Mouse (Mus musculus) kidney, adult 2 months (tissue): Measurements from ENCODE around the gene Pmepa1. TPM values are rescaled to one million over a fixed set of nuclear protein-coding genes. Genes with fewer than 3 reads are reported as not detected.

Source experiments
- DNase-seq: peaks from one replicate; pipeline ENCODE4 v3.0.0; 2021
- H3K27ac ChIP-seq: fragments of 200-500 bp; 2 replicates; pipeline ENCODE4 v1.5.1; 2012; ENCODE audit warnings: low read depth, low read length, control low read depth, inconsistent platforms; ENCODE audit not compliant: insufficient read depth
- H3K27me3 ChIP-seq: fragments of 200-500 bp; replicated peaks from 2 replicates; pipeline ENCODE4 v1.6.1; 2012; ENCODE audit warnings: mild to moderate bottlenecking, moderate library complexity, low read length, inconsistent platforms; ENCODE audit not compliant: control insufficient read depth, insufficient read depth
- H3K36me3 ChIP-seq: fragments of 200-500 bp; 2 replicates; pipeline ENCODE4 v1.6.1; 2012; ENCODE audit warnings: mild to moderate bottlenecking, moderate library complexity, low read length, inconsistent platforms; ENCODE audit not compliant: control insufficient read depth, insufficient read depth
- H3K4me1 ChIP-seq: fragments of 200-500 bp; 2 replicates; pipeline ENCODE4 v1.6.1; 2011; ENCODE audit warnings: low read length; ENCODE audit not compliant: control insufficient read depth, insufficient read depth
- H3K4me3 ChIP-seq: fragments of 200-500 bp; 2 replicates; pipeline ENCODE4 v1.5.1; 2011; ENCODE audit warnings: mild to moderate bottlenecking, low read depth, low read length, control low read depth; ENCODE audit not compliant: insufficient read depth
- CTCF ChIP-seq: fragments of 200-500 bp; conservative IDR thresholded peaks from 2 replicates; pipeline ENCODE4 v1.5.1; 2011; ENCODE audit warnings: low read depth, mild to moderate bottlenecking, control low read depth, low read length, moderate library complexity, mixed read lengths; ENCODE audit not compliant: insufficient read depth, insufficient read length
- POLR2A ChIP-seq: fragments of 200-500 bp; IDR thresholded peaks from one replicate; pipeline ENCODE4 v1.6.1; 2011; ENCODE audit warnings: low read depth, low read length, control low read depth
- WGBS: fragments of 180-500 bp; shearing (Covaris S2); methylation state at CpG from one replicate; pipeline ENCODE4 v1.1.7; 2018; 5-methylcytosine and 5-hydroxymethylcytosine counted together
- polyA plus RNA-seq: library from polyadenylated mRNA; depleted of rRNA; stranded (reverse); fragments of >200 nt; gene quantifications from 2 replicates; pipeline ENCODE4 v1.2.3, GENCODE M21; 2012

Pmepa1 gene
- polyA plus RNA-seq, 1 experiment = 35.6 TPM

- Histone ChIP-seq H3K36me3 (no peaks in the 10 kb centered on the region), H3K27me3 (no peaks in the 10 kb centered on the region), H3K4me3 (no peak overlapping the region), H3K27ac (no peak overlapping the region), H3K4me1 (peaks cover 17% of the 10 kb centered on the region)
- DNase-seq = peak; percentile 5
- 74% methylated on average over 7 of the region's 7 CpGs for WGBS
- TF ChIP-seq POLR2A (no peak), CTCF (no peak)
Observed at GRCm38 (mm10) chr2:173182796-173183195, 93.5 kb downstream of the Pmepa1 start.

GRCm38 (mm10) chr2:173181901-173182300 is 94.4 kb downstream of the Pmepa1 start:
- Histone ChIP-seq H3K27me3 (no peaks in the 10 kb centered on the region), H3K36me3 (no peaks in the 10 kb centered on the region), H3K4me1 (peaks cover 22% of the 10 kb centered on the region), H3K4me3 (no peak overlapping the region), H3K27ac (peak overlapping the region; percentile 67; the same call in 1 of the 2 replicates)
- peak; percentile 87 for DNase-seq
- WGBS = 63% methylated on average over 7 of the region's 7 CpGs
- TF ChIP-seq POLR2A = no peak
- no peak for TF ChIP-seq CTCF

- WGBS = 46% methylated on average over 5 of the region's 5 CpGs
- TF ChIP-seq POLR2A (no peak), CTCF (no peak)
- Histone ChIP-seq H3K27me3 (no peaks in the 10 kb centered on the region), H3K36me3 (no peaks in the 10 kb centered on the region), H3K4me3 (no peak overlapping the region), H3K27ac (no peak overlapping the region), H3K4me1 (peaks cover 22% of the 10 kb centered on the region)
- DNase-seq = no peak
Observed at GRCm38 (mm10) chr2:173181486-173181885, 94.8 kb downstream of the Pmepa1 start.

GRCm38 (mm10) chr2:173180721-173181388 is 95.5 kb downstream of the Pmepa1 start:
- no peaks in the 10 kb centered on the region for H3K36me3 ChIP-seq
- TF ChIP-seq CTCF (no peak), POLR2A (no peak)
- 67% methylated on average over 11 of the region's 11 CpGs for WGBS
- no peak overlapping the region for H3K27ac ChIP-seq
- DNase-seq = peak; percentile 60
- H3K4me1 ChIP-seq = peaks cover 22% of the 10 kb centered on the region
- no peaks in the 10 kb centered on the region for H3K27me3 ChIP-seq
- no peak overlapping the region for H3K4me3 ChIP-seq

- TF ChIP-seq POLR2A = no peak
- no peak for TF ChIP-seq CTCF
- Histone ChIP-seq H3K27me3 (no peaks in the 10 kb centered on the region), H3K36me3 (no peaks in the 10 kb centered on the region), H3K4me3 (no peak overlapping the region), H3K4me1 (peaks cover 22% of the 10 kb centered on the region), H3K27ac (no peak overlapping the region)
- no peak for DNase-seq
- WGBS = 87% methylated on average over 4 of the region's 4 CpGs
Observed at GRCm38 (mm10) chr2:173180026-173180425, 96.3 kb downstream of the Pmepa1 start.

- Histone ChIP-seq H3K4me1 (peaks cover 25% of the 10 kb centered on the region), H3K27me3 (no peaks in the 10 kb centered on the region), H3K4me3 (no peak overlapping the region), H3K27ac (no peak overlapping the region), H3K36me3 (no peaks in the 10 kb centered on the region)
- DNase-seq = no peak
- WGBS = 85% methylated on average over 7 of the region's 7 CpGs
- TF ChIP-seq CTCF (no peak), POLR2A (no peak)
Observed at GRCm38 (mm10) chr2:173179046-173179445, 97.3 kb downstream of the Pmepa1 start.

GRCm38 (mm10) chr2:173177951-173178350 is 98.4 kb downstream of the Pmepa1 start:
- Histone ChIP-seq H3K27me3 (no peaks in the 10 kb centered on the region), H3K27ac (peak overlapping the region; percentile 61; the same call in 1 of the 2 replicates), H3K4me3 (no peak overlapping the region), H3K36me3 (no peaks in the 10 kb centered on the region), H3K4me1 (peaks cover 32% of the 10 kb centered on the region)
- TF ChIP-seq POLR2A (no peak), CTCF (no peak)
- WGBS = 46% methylated on average over 8 of the region's 8 CpGs
- DNase-seq = peak; percentile 95

GRCm38 (mm10) chr2:173177481-173177880 is 98.9 kb downstream of the Pmepa1 start:
- Histone ChIP-seq H3K27ac (peak overlapping the region; percentile 61; the same call in 1 of the 2 replicates), H3K4me3 (no peak overlapping the region), H3K4me1 (peaks cover 36% of the 10 kb centered on the region), H3K27me3 (no peaks in the 10 kb centered on the region), H3K36me3 (no peaks in the 10 kb centered on the region)
- 63% methylated on average over 5 of the region's 5 CpGs for WGBS
- no peak for DNase-seq
- TF ChIP-seq CTCF (no peak), POLR2A (no peak)
